Mouse (Mus musculus) liver, embryonic 15.5 days (tissue): ENCODE data around the gene Epb41. TPM values are rescaled to one million over a fixed set of nuclear protein-coding genes. Genes with fewer than 3 reads are reported as not detected.

Experiments
- ATAC-seq: fragments of 200-750 bp; cut with Nextera tagmentation; 2 replicates; pipeline ENCODE4 v1.8.0; 2017; ENCODE audit warnings: moderate number of reproducible peaks, mild to moderate bottlenecking, moderate library complexity; ENCODE audit not compliant: insufficient read depth
- H3K27ac ChIP-seq: fragments of 300-500 bp; sonication (generic); replicated peaks from 2 replicates; pipeline ENCODE4 v1.5.1; 2015; ENCODE audit warnings: mild to moderate bottlenecking, inconsistent platforms
- H3K27me3 ChIP-seq: fragments of 300-500 bp; sonication (generic); 2 replicates; pipeline ENCODE4 v1.6.1; 2015; ENCODE audit warnings: mild to moderate bottlenecking, inconsistent platforms
- H3K36me3 ChIP-seq: fragments of 300-500 bp; sonication (generic); replicated peaks from 2 replicates; pipeline ENCODE4 v1.6.1; 2015; ENCODE audit warnings: moderate library complexity, mild to moderate bottlenecking, inconsistent platforms
- H3K4me1 ChIP-seq: fragments of 300-500 bp; sonication (generic); replicated peaks from 2 replicates; pipeline ENCODE4 v1.6.1; 2015; ENCODE audit warnings: inconsistent platforms
- H3K4me2 ChIP-seq: fragments of 300-500 bp; sonication (generic); 2 replicates; pipeline ENCODE4 v1.6.1; 2015; ENCODE audit warnings: moderate library complexity, mild to moderate bottlenecking, inconsistent platforms
- H3K4me3 ChIP-seq: fragments of 300-500 bp; sonication (generic); replicated peaks from 2 replicates; pipeline ENCODE4 v1.5.1; 2015; ENCODE audit warnings: mild to moderate bottlenecking, inconsistent platforms
- H3K9ac ChIP-seq: fragments of 300-500 bp; sonication (generic); 2 replicates; pipeline ENCODE4 v1.6.1; 2015; ENCODE audit warnings: moderate library complexity, mild to moderate bottlenecking, inconsistent platforms
- H3K9me3 ChIP-seq: fragments of 300-500 bp; sonication (generic); replicated peaks from 2 replicates; pipeline ENCODE4 v1.6.1; 2016; ENCODE audit warnings: inconsistent platforms
- WGBS: fragments of 180-500 bp; shearing (Covaris S2); methylation state at CpG from one replicate; pipeline ENCODE4 v1.1.7; 2015; ENCODE audit warnings: mixed read lengths; ENCODE audit not compliant: insufficient replicate concordance; 5-methylcytosine and 5-hydroxymethylcytosine counted together
- polyA plus RNA-seq: library from polyadenylated mRNA; unstranded; fragments of >200 nt; fragmentation: Nextera tagmentation; extraction: Ambion mirVana; gene quantifications from 2 replicates; pipeline ENCODE4 v1.2.1, GENCODE M21; 2015

Gene Epb41
- polyA plus RNA-seq, 1 experiment from 2014 or later: 181 TPM

- Histone ChIP-seq H3K4me2 (peak overlapping the region; percentile 36), H3K4me3 (no peak overlapping the region), H3K9me3 (0 out of 2 replicates have a peak, but pooled peaks cover 2% of the 10 kb centered on the region), H3K4me1 (peaks cover 87% of the 10 kb centered on the region), H3K9ac (0 out of 2 replicates have a peak overlapping the region, but pooled peaks have one; percentile 13), H3K27me3 (no peaks in the 10 kb centered on the region), H3K36me3 (peaks cover 55% of the 10 kb centered on the region), H3K27ac (peak overlapping the region; percentile 86)
- WGBS: 39% methylated on average over 6 of the region's 6 CpGs
- ATAC-seq: peak; percentile 75
Observed at GRCm38 (mm10) chr4:132027167-132027566, 48.0 kb downstream of the Epb41 start.

GRCm38 (mm10) chr4:132025738-132026527, 49.2 kb downstream of the Epb41 start:
- H3K4me1 ChIP-seq: peaks cover 82% of the 10 kb centered on the region
- H3K4me2 ChIP-seq: peak overlapping the region; percentile 29
- peaks cover 50% of the 10 kb centered on the region for H3K36me3 ChIP-seq
- 0 out of 2 replicates have a peak, but pooled peaks cover 2% of the 10 kb centered on the region for H3K9me3 ChIP-seq
- 38% methylated on average over 5 of the region's 5 CpGs for WGBS
- H3K4me3 ChIP-seq: no peak overlapping the region
- H3K27ac ChIP-seq: peak overlapping the region; percentile 85
- no peaks in the 10 kb centered on the region for H3K27me3 ChIP-seq
- peak; percentile 78 for ATAC-seq
- peak overlapping the region; percentile 37 for H3K9ac ChIP-seq

GRCm38 (mm10) chr4:132025264-132025663, 49.9 kb downstream of the Epb41 start:
- Histone ChIP-seq H3K9ac (peak overlapping the region; percentile 37; the same call in 1 of the 2 replicates), H3K27me3 (no peaks in the 10 kb centered on the region), H3K9me3 (0 out of 2 replicates have a peak, but pooled peaks cover 2% of the 10 kb centered on the region), H3K4me1 (peaks cover 76% of the 10 kb centered on the region), H3K36me3 (peaks cover 45% of the 10 kb centered on the region), H3K27ac (peak overlapping the region; percentile 85), H3K4me3 (no peak overlapping the region), H3K4me2 (peak overlapping the region; percentile 33)
- no peak for ATAC-seq
- 41% methylated on average over 2 of the region's 2 CpGs for WGBS

- no peak for ATAC-seq
- Histone ChIP-seq H3K36me3 (peaks cover 42% of the 10 kb centered on the region), H3K27ac (peak overlapping the region; percentile 67; the same call in 1 of the 2 replicates), H3K9me3 (0 out of 2 replicates have a peak, but pooled peaks cover 2% of the 10 kb centered on the region), H3K4me1 (peaks cover 65% of the 10 kb centered on the region), H3K9ac (no peak overlapping the region), H3K27me3 (no peaks in the 10 kb centered on the region), H3K4me2 (no peak overlapping the region), H3K4me3 (no peak overlapping the region)
- 97% methylated on average over 2 of the region's 2 CpGs for WGBS
Observed at GRCm38 (mm10) chr4:132023816-132024215, 51.3 kb downstream of the Epb41 start.

- peaks cover 43% of the 10 kb centered on the region for H3K36me3 ChIP-seq
- WGBS: 93% methylated on average over 4 of the region's 4 CpGs
- H3K4me3 ChIP-seq: no peak overlapping the region
- no peaks in the 10 kb centered on the region for H3K27me3 ChIP-seq
- no peak overlapping the region for H3K4me2 ChIP-seq
- peak overlapping the region; percentile 21; the same call in 1 of the 2 replicates for H3K27ac ChIP-seq
- H3K9me3 ChIP-seq: 0 out of 2 replicates have a peak, but pooled peaks cover 2% of the 10 kb centered on the region
- H3K9ac ChIP-seq: no peak overlapping the region
- ATAC-seq: no peak
- peaks cover 59% of the 10 kb centered on the region for H3K4me1 ChIP-seq
Observed at GRCm38 (mm10) chr4:132022639-132023038, 52.5 kb downstream of the Epb41 start.

- H3K4me1 ChIP-seq: peaks cover 52% of the 10 kb centered on the region
- peaks cover 43% of the 10 kb centered on the region for H3K36me3 ChIP-seq
- no peak overlapping the region for H3K4me2 ChIP-seq
- H3K27me3 ChIP-seq: no peaks in the 10 kb centered on the region
- no peak for ATAC-seq
- WGBS: 42% methylated on average over 7 of the region's 7 CpGs
- no peak overlapping the region for H3K9ac ChIP-seq
- H3K4me3 ChIP-seq: no peak overlapping the region
- peak overlapping the region; percentile 21; the same call in 1 of the 2 replicates for H3K27ac ChIP-seq
- 0 out of 2 replicates have a peak, but pooled peaks cover 2% of the 10 kb centered on the region for H3K9me3 ChIP-seq
Observed at GRCm38 (mm10) chr4:132021883-132022282, 53.2 kb downstream of the Epb41 start.

- WGBS: 73% methylated on average over 4 of the region's 4 CpGs
- Histone ChIP-seq H3K9me3 (0 out of 2 replicates have a peak, but pooled peaks cover 2% of the 10 kb centered on the region), H3K36me3 (peaks cover 45% of the 10 kb centered on the region), H3K27me3 (no peaks in the 10 kb centered on the region), H3K4me3 (no peak overlapping the region), H3K4me2 (no peak overlapping the region), H3K4me1 (peaks cover 39% of the 10 kb centered on the region), H3K9ac (no peak overlapping the region), H3K27ac (no peak overlapping the region)
- no peak for ATAC-seq
Observed at GRCm38 (mm10) chr4:132018547-132018946, 56.6 kb downstream of the Epb41 start.

- 37% methylated on average over 3 of the region's 3 CpGs for WGBS
- ATAC-seq: no peak
- Histone ChIP-seq H3K9ac (no peak overlapping the region), H3K27me3 (no peaks in the 10 kb centered on the region), H3K4me3 (no peak overlapping the region), H3K36me3 (peaks cover 37% of the 10 kb centered on the region), H3K4me2 (no peak overlapping the region), H3K27ac (no peak overlapping the region), H3K9me3 (no peaks in the 10 kb centered on the region), H3K4me1 (peaks cover 40% of the 10 kb centered on the region)
Observed at GRCm38 (mm10) chr4:132015374-132015773, 59.7 kb downstream of the Epb41 start.

- H3K9ac ChIP-seq: no peak overlapping the region
- H3K9me3 ChIP-seq: no peaks in the 10 kb centered on the region
- peaks cover 42% of the 10 kb centered on the region for H3K4me1 ChIP-seq
- H3K4me3 ChIP-seq: no peak overlapping the region
- no peaks in the 10 kb centered on the region for H3K27me3 ChIP-seq
- H3K36me3 ChIP-seq: peaks cover 57% of the 10 kb centered on the region
- no peak overlapping the region for H3K27ac ChIP-seq
- WGBS: 94% methylated on average over 3 of the region's 3 CpGs
- H3K4me2 ChIP-seq: no peak overlapping the region
- ATAC-seq: no peak
Observed at GRCm38 (mm10) chr4:132011619-132012018, 63.5 kb downstream of the Epb41 start.

GRCm38 (mm10) chr4:132010416-132010815, 64.7 kb downstream of the Epb41 start:
- H3K4me1 ChIP-seq: peaks cover 33% of the 10 kb centered on the region
- H3K4me2 ChIP-seq: no peak overlapping the region
- WGBS: 82% methylated on average over 8 of the region's 8 CpGs
- H3K36me3 ChIP-seq: peaks cover 59% of the 10 kb centered on the region
- no peak overlapping the region for H3K4me3 ChIP-seq
- ATAC-seq: no peak
- H3K9me3 ChIP-seq: no peaks in the 10 kb centered on the region
- no peaks in the 10 kb centered on the region for H3K27me3 ChIP-seq
- no peak overlapping the region for H3K27ac ChIP-seq
- no peak overlapping the region for H3K9ac ChIP-seq

- no peak overlapping the region for H3K4me2 ChIP-seq
- H3K4me1 ChIP-seq: peaks cover 28% of the 10 kb centered on the region
- H3K27ac ChIP-seq: no peak overlapping the region
- no peaks in the 10 kb centered on the region for H3K9me3 ChIP-seq
- no peak overlapping the region for H3K9ac ChIP-seq
- WGBS: 84% methylated on average over 5 of the region's 5 CpGs
- ATAC-seq: no peak
- H3K36me3 ChIP-seq: peaks cover 74% of the 10 kb centered on the region
- no peaks in the 10 kb centered on the region for H3K27me3 ChIP-seq
- H3K4me3 ChIP-seq: no peak overlapping the region
Observed at GRCm38 (mm10) chr4:132008191-132008590, 66.9 kb downstream of the Epb41 start.
